Mouse (Mus musculus): Measurements from ENCODE around the gene Adgrg3.

GRCm38 (mm10) chr8:94996899-94997856, 20.3 kb upstream of the Adgrg3 start:
- TF ChIP-seq POLR2AphosphoS5 (IDR thresholded peaks at IDR 0.05; ENCODE audit: borderline replicate concordance, low read depth, low read length) (no peak), E2F4 (IDR thresholded peaks at IDR 0.05; ENCODE audit: borderline replicate concordance, low read depth, low read length) (no peak), JUND (IDR thresholded peaks at IDR 0.05; ENCODE audit: low read depth, low read length) (no peak), POLR2A (IDR thresholded peaks at IDR 0.05; ENCODE audit: control insufficient read depth in 1 of 2, insufficient read depth in 1 of 2, low read depth in 1 of 2, low read length in 2 of 2, poor library complexity in 1 of 2) (no peak), CTCF (IDR thresholded peaks at IDR 0.05 in 2 of 3, conservative IDR thresholded peaks at IDR 0.05 in 1 of 3; ENCODE audit: control insufficient read depth in 1 of 3, insufficient read depth in 1 of 3, low read depth in 2 of 3, low read length in 3 of 3, poor library complexity in 1 of 3, severe bottlenecking in 1 of 3) (no peak), USF1 (IDR thresholded peaks at IDR 0.05; ENCODE audit: low read depth, low read length) (no peak), TCF12 (IDR thresholded peaks at IDR 0.05; ENCODE audit: low read depth, low read length) (no peak), EP300 (IDR thresholded peaks at IDR 0.05; ENCODE audit: low read depth in 1 of 2, low read length in 2 of 2) (no peak), SMC3 (IDR thresholded peaks at IDR 0.05; ENCODE audit: low read depth, low read length) (no peak), ETS1 (IDR thresholded peaks at IDR 0.05; ENCODE audit: low read depth, low read length) (no peak)
